Mouse (Mus musculus) naive thymus-derived CD4-positive, alpha-beta T cell, adult 5 months (primary cell): ENCODE measurements around the gene Hnrnpul2. TPM values are rescaled to one million over a fixed set of nuclear protein-coding genes. Genes with fewer than 3 reads are reported as not detected.

Experiments used
- polyA plus RNA-seq: library from polyadenylated mRNA; unstranded; fragments of 100-300 nt; shearing (Covaris generic); gene quantifications from one replicate; pipeline ENCODE4 v1.2.1, GENCODE M21; 2017

Hnrnpul2 gene
- polyA plus RNA-seq, 1 experiment from 2014 or later, result 13.8 TPM

Other genes starting within 250 kb of the Hnrnpul2 start
- gene Slc22a8, start 228.8 kb upstream of the Hnrnpul2 start, polyA plus RNA-seq, result 0.10 TPM
- not detected for gene Slc22a6, start 202.0 kb upstream of the Hnrnpul2 start, polyA plus RNA-seq
- not detected for gene Chrm1, start 156.2 kb upstream of the Hnrnpul2 start, polyA plus RNA-seq
- 240 TPM for gene Slc3a2, start 96.6 kb upstream of the Hnrnpul2 start, polyA plus RNA-seq
- gene Wdr74, start 84.2 kb upstream of the Hnrnpul2 start, polyA plus RNA-seq, result 121 TPM
- gene 1700092M07Rik, start 79.3 kb upstream of the Hnrnpul2 start, polyA plus RNA-seq, result 0.87 TPM
- gene Stx5a, start 78.6 kb upstream of the Hnrnpul2 start, polyA plus RNA-seq, result 294 TPM
- gene Nxf1, start 62.9 kb upstream of the Hnrnpul2 start, polyA plus RNA-seq, result 453 TPM
- gene Tmem223, start 49.0 kb upstream of the Hnrnpul2 start, polyA plus RNA-seq, result 38.8 TPM
- gene Tmem179b, start 45.5 kb upstream of the Hnrnpul2 start, polyA plus RNA-seq, result 150 TPM
- 9.4 TPM for gene Taf6l, start 33.6 kb upstream of the Hnrnpul2 start, polyA plus RNA-seq
- 86.1 TPM for gene Polr2g, start 21.4 kb upstream of the Hnrnpul2 start, polyA plus RNA-seq
- gene Zbtb3, start 17.5 kb upstream of the Hnrnpul2 start, polyA plus RNA-seq, result 0.57 TPM
- gene Ttc9c, start 677 bp upstream of the Hnrnpul2 start, polyA plus RNA-seq, result 25.8 TPM
- not detected for gene AC129217.1, start 9.8 kb downstream of the Hnrnpul2 start, polyA plus RNA-seq
- gene Bscl2, start 17.5 kb downstream of the Hnrnpul2 start, polyA plus RNA-seq, result 59.1 TPM
- not detected for gene Gng3, start 19.2 kb downstream of the Hnrnpul2 start, polyA plus RNA-seq
- gene Lrrn4cl, start 30.8 kb downstream of the Hnrnpul2 start, polyA plus RNA-seq, result not detected
- 149 TPM for gene Ubxn1, start 51.5 kb downstream of the Hnrnpul2 start, polyA plus RNA-seq
- 44.5 TPM for gene Uqcc3, start 60.9 kb downstream of the Hnrnpul2 start, polyA plus RNA-seq
- 34.3 TPM for gene Lbhd1, start 63.7 kb downstream of the Hnrnpul2 start, polyA plus RNA-seq
- gene Gm49403, start 63.9 kb downstream of the Hnrnpul2 start, polyA plus RNA-seq, result not detected
- 22.7 TPM for gene 1810009A15Rik, start 68.8 kb downstream of the Hnrnpul2 start, polyA plus RNA-seq
- gene Gm49416, start 68.9 kb downstream of the Hnrnpul2 start, polyA plus RNA-seq, result not detected
- gene Ints5, start 73.0 kb downstream of the Hnrnpul2 start, polyA plus RNA-seq, result 35.9 TPM
- gene Ganab, start 78.1 kb downstream of the Hnrnpul2 start, polyA plus RNA-seq, result 100 TPM
- 32.9 TPM for gene B3gat3, start 100.4 kb downstream of the Hnrnpul2 start, polyA plus RNA-seq
- 2.0 TPM for gene Rom1, start 109.3 kb downstream of the Hnrnpul2 start, polyA plus RNA-seq
- 57.6 TPM for gene Eml3, start 109.5 kb downstream of the Hnrnpul2 start, polyA plus RNA-seq
- 257 TPM for gene Mta2, start 121.9 kb downstream of the Hnrnpul2 start, polyA plus RNA-seq
- 47.6 TPM for gene Tut1, start 133.8 kb downstream of the Hnrnpul2 start, polyA plus RNA-seq
- gene Eef1g, start 147.0 kb downstream of the Hnrnpul2 start, polyA plus RNA-seq, result 375 TPM
- gene Ahnak, start 169.3 kb downstream of the Hnrnpul2 start, polyA plus RNA-seq, result 8.7 TPM